Mouse (Mus musculus): ENCODE results near the gene 1700015F17Rik. TPM values are rescaled to one million over a fixed set of nuclear protein-coding genes. Genes with fewer than 3 reads are reported as not detected.

1700015F17Rik gene
- polyA plus RNA-seq, 1 experiment from 2014 or later = not detected

DNA sequence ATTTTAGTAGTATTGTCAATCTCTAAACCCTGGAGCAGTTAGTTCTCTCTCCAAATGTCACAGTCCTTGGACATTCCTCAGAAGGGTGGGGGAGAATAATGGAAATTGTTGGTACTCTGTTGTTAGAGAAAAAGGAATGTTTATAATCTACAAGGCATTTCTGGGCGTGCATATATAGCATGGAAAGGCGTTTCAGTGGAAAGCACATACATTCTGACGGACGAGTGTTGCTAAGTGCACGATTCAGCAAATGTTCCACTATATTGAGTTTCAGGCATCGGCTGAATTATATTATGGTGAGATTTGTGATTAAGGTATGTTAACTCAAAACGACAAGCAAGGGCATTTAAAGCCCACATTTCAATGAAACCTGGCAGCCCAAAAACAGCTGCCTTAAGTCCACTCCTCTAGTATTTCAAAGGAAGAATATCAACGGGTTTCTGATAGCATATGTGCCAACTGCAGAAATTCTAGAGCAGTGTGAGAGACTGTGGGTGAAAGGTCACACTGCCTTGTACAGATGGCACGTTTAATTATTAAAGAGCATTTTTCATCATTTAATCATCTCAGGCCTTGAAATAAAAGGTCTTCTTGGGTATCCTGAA lies 4.4 kb upstream of the 1700015F17Rik start:
- H3K27me3 ChIP-seq (ENCODE audit: control insufficient read depth, insufficient read depth, low read length) = no peaks in the 10 kb centered on the region
- no peak overlapping the region for H3K4me3 ChIP-seq (ENCODE audit: low read depth, low read length)
- H3K27ac ChIP-seq (replicated peaks; ENCODE audit: low read depth, low read length) = no peak overlapping the region
- no peak for DNase-seq (ENCODE audit: low spot score)
- ATAC-seq (ENCODE audit: insufficient number of reproducible peaks, low FRiP score, low TSS enrichment, low read depth) = peak; percentile 65; the same call in 1 of the 2 replicates
- no peaks in the 10 kb centered on the region for H3K36me3 ChIP-seq (ENCODE audit: control insufficient read depth, insufficient read depth, low read length)
- 61% methylated on average over 9 of the region's 9 CpGs for WGBS
- H3K4me1 ChIP-seq (ENCODE audit: control insufficient read depth, insufficient read depth, low read length) = no peaks in the 10 kb centered on the region
- no peaks in the 10 kb centered on the region for H3K9me3 ChIP-seq (ENCODE audit: control insufficient read depth, low read length)
- H3K4me2 ChIP-seq (ENCODE audit: low read depth, severe bottlenecking) = no peak overlapping the region
- H3K9ac ChIP-seq (ENCODE audit: low read length) = no peak overlapping the region

DNA sequence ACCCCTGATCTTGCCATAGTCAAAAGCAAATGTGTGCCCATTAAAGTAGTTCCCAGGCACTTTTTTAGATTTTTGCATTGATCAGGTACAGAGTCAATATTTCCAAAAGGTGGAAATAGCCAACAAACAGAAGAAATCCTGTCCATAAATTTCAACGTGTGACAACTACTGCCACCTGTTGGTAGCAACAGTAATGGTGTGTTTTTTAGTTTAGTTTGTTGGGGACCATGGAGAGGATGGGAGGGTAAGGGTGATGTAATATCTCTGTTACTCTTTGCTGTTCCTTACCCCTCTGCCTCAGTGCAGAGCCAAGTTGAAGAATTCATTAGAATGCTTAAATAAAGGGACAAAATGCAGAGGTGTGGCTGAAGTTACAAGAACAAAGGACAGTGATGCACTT lies 2.7 kb upstream of the 1700015F17Rik start:
- no peak overlapping the region for H3K4me3 ChIP-seq (ENCODE audit: low read depth, low read length)
- DNase-seq (ENCODE audit: low spot score) (peak; percentile 16), ATAC-seq (ENCODE audit: insufficient number of reproducible peaks, low FRiP score, low TSS enrichment, low read depth) (no peak)
- H3K27me3 ChIP-seq (ENCODE audit: control insufficient read depth, insufficient read depth, low read length) = no peaks in the 10 kb centered on the region
- H3K9ac ChIP-seq (ENCODE audit: low read length) = no peak overlapping the region
- H3K36me3 ChIP-seq (ENCODE audit: control insufficient read depth, insufficient read depth, low read length) = no peaks in the 10 kb centered on the region
- 4% methylated on average over 1 of the region's 1 CpGs for WGBS
- no peak overlapping the region for H3K4me2 ChIP-seq (ENCODE audit: low read depth, severe bottlenecking)
- no peaks in the 10 kb centered on the region for H3K9me3 ChIP-seq (ENCODE audit: control insufficient read depth, low read length)
- no peaks in the 10 kb centered on the region for H3K4me1 ChIP-seq (ENCODE audit: control insufficient read depth, insufficient read depth, low read length)
- H3K27ac ChIP-seq (replicated peaks; ENCODE audit: low read depth, low read length) = no peak overlapping the region

DNA sequence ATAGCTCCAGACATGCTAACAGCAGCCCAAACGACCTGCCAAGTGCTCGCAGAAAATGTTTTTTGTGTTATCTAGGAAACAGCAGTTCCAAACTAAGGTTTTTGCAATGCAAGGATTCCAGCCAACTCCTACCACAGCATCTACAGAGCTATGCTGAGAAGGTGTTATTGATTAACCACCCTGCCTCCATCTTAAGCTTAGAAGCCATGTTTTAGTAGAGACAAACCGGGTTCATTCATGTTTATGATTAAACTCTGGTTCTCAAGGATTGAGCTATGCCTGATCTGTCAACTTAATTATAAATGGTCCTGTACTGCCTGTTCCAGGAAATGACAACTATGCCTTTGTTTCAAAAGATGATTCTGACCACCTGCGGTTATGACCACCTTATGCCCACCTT lies 2.8 kb downstream of the 1700015F17Rik start:
- no peak overlapping the region for H3K9ac ChIP-seq (ENCODE audit: low read length)
- no peaks in the 10 kb centered on the region for H3K4me1 ChIP-seq (ENCODE audit: control insufficient read depth, insufficient read depth, low read length)
- H3K4me2 ChIP-seq (ENCODE audit: low read depth, severe bottlenecking) = no peak overlapping the region
- H3K27ac ChIP-seq (replicated peaks; ENCODE audit: low read depth, low read length) = no peak overlapping the region
- H3K36me3 ChIP-seq (ENCODE audit: control insufficient read depth, insufficient read depth, low read length) = no peaks in the 10 kb centered on the region
- no peak for ATAC-seq (ENCODE audit: insufficient number of reproducible peaks, low FRiP score, low TSS enrichment, low read depth)
- no peak for DNase-seq (ENCODE audit: low spot score)
- H3K4me3 ChIP-seq (ENCODE audit: low read depth, low read length) = no peak overlapping the region
- WGBS = 82% methylated on average over 4 of the region's 4 CpGs
- H3K9me3 ChIP-seq (ENCODE audit: control insufficient read depth, low read length) = no peaks in the 10 kb centered on the region
- no peaks in the 10 kb centered on the region for H3K27me3 ChIP-seq (ENCODE audit: control insufficient read depth, insufficient read depth, low read length)

DNA sequence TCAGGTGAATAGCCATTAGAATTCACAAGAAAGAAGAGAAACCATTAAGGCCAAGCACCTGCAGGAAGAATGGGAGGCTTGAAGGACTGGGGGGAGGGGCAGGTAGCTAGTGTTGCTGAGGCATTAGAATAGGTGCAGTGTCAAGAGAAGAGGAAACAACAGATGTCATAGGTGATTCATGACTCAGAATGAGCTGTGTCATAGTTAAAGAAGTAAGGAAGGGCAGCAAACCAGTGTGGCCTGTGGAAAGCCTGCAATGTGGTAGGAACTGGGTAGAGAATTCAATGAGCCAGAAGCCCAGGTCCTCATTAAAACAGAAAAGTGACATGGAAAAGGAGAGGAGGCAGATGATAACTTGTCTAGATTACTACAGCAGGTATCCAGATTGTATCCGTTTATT lies 13.7 kb downstream of the 1700015F17Rik start:
- Histone ChIP-seq H3K4me2 (ENCODE audit: low read depth, severe bottlenecking) (no peak overlapping the region), H3K27ac (replicated peaks; ENCODE audit: low read depth, low read length) (no peak overlapping the region), H3K4me3 (ENCODE audit: low read depth, low read length) (no peak overlapping the region), H3K9me3 (ENCODE audit: control insufficient read depth, low read length) (no peaks in the 10 kb centered on the region), H3K4me1 (ENCODE audit: control insufficient read depth, insufficient read depth, low read length) (no peaks in the 10 kb centered on the region), H3K27me3 (ENCODE audit: control insufficient read depth, insufficient read depth, low read length) (no peaks in the 10 kb centered on the region), H3K9ac (ENCODE audit: low read length) (no peak overlapping the region), H3K36me3 (ENCODE audit: control insufficient read depth, insufficient read depth, low read length) (no peaks in the 10 kb centered on the region)
- DNase-seq (ENCODE audit: low spot score) (no peak), ATAC-seq (ENCODE audit: insufficient number of reproducible peaks, low FRiP score, low TSS enrichment, low read depth) (no peak)
- 79% methylated on average over 1 of the region's 1 CpGs for WGBS

DNA sequence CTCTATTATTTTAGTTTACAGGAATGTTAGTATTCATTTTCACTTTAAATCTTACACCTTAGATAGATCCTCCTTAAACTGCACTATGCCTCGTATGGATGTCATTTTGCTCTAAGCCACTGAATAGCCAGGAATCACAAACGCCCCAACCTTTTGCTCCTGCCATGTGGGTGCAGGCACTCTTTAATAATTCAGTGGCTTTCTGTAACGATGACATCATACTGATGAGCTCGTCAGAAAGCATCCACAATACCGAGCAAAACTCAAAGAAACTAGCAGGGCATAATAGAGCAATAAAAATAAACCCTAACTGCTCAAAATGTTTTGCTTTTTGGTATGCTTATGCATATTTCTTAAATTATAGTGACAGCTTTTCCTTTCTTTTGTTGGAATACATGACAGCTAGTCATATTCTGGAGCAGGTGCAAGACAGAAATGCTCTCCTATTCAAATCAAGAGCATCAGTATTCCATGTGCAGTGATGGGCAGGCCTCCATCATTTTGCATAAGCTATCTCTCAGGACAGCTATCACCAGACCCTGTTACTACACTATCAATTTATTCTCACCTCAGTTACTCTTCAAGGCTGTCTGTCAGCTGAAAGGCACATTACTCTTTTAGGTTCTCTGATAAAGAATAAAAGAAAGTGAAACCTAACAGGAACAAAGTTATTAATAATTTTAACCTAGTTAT lies 47.1 kb downstream of the 1700015F17Rik start:
- Histone ChIP-seq H3K27ac (replicated peaks; ENCODE audit: low read depth, low read length) (no peak overlapping the region), H3K4me2 (ENCODE audit: low read depth, severe bottlenecking) (no peak overlapping the region), H3K27me3 (ENCODE audit: control insufficient read depth, insufficient read depth, low read length) (no peaks in the 10 kb centered on the region), H3K9me3 (ENCODE audit: control insufficient read depth, low read length) (no peaks in the 10 kb centered on the region), H3K4me1 (ENCODE audit: control insufficient read depth, insufficient read depth, low read length) (no peaks in the 10 kb centered on the region), H3K4me3 (ENCODE audit: low read depth, low read length) (no peak overlapping the region), H3K36me3 (ENCODE audit: control insufficient read depth, insufficient read depth, low read length) (no peaks in the 10 kb centered on the region), H3K9ac (ENCODE audit: low read length) (no peak overlapping the region)
- ATAC-seq (ENCODE audit: insufficient number of reproducible peaks, low FRiP score, low TSS enrichment, low read depth) (no peak), DNase-seq (ENCODE audit: low spot score) (no peak)
- WGBS = 77% methylated on average over 5 of the region's 5 CpGs

DNA sequence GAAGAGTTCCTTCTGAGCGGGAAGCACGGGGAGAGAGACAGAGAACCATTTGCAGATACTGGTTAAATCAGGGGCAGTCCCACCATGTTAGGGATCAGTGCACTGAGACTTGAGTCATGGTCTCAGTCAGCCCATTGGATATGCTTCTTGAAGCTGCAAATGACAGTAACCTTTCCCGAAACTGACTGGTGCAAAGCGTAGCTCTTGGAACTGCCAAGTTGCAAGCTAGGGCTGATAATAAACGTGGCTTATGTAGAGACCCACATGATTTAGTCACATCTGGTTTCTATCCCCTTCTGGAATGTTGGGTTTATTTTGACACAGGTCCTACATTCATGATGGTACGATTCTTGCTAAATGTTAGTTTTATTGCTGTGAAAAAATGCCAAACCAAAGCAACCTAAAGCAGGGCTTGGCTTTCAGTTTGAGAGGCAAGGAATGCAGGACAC lies 55.2 kb downstream of the 1700015F17Rik start:
- H3K4me2 ChIP-seq (ENCODE audit: low read depth, severe bottlenecking) = no peak overlapping the region
- no peaks in the 10 kb centered on the region for H3K27me3 ChIP-seq (ENCODE audit: control insufficient read depth, insufficient read depth, low read length)
- no peaks in the 10 kb centered on the region for H3K36me3 ChIP-seq (ENCODE audit: control insufficient read depth, insufficient read depth, low read length)
- H3K4me3 ChIP-seq (ENCODE audit: low read depth, low read length) = no peak overlapping the region
- 67% methylated on average over 6 of the region's 6 CpGs for WGBS
- no peak overlapping the region for H3K9ac ChIP-seq (ENCODE audit: low read length)
- no peak overlapping the region for H3K27ac ChIP-seq (replicated peaks; ENCODE audit: low read depth, low read length)
- no peaks in the 10 kb centered on the region for H3K4me1 ChIP-seq (ENCODE audit: control insufficient read depth, insufficient read depth, low read length)
- H3K9me3 ChIP-seq (ENCODE audit: control insufficient read depth, low read length) = no peaks in the 10 kb centered on the region; the same call in 1 of the 2 replicates
- ATAC-seq (ENCODE audit: insufficient number of reproducible peaks, low FRiP score, low TSS enrichment, low read depth) = no peak
- no peak for DNase-seq (ENCODE audit: low spot score)

DNA sequence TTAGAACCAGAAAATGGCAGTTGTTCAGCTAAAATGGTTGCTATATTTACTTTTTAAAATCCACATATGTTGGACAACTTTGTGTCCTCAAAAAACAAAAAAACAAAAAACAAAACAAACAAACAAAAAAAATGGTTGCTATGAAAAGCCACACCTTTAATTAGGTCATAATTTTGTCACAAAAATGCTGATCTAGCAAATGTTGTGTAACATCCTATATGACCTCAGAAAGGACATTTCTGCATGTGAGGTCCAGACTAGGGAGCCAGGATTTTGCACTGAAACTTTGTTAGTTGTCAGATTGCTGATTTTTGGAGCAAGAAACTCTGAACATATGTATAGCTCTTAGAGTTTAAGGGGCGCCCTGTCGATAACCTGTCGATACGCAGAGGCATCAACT lies 55.9 kb downstream of the 1700015F17Rik start:
- 100% methylated on average over 4 of the region's 4 CpGs for WGBS
- no peak for DNase-seq (ENCODE audit: low spot score)

DNA sequence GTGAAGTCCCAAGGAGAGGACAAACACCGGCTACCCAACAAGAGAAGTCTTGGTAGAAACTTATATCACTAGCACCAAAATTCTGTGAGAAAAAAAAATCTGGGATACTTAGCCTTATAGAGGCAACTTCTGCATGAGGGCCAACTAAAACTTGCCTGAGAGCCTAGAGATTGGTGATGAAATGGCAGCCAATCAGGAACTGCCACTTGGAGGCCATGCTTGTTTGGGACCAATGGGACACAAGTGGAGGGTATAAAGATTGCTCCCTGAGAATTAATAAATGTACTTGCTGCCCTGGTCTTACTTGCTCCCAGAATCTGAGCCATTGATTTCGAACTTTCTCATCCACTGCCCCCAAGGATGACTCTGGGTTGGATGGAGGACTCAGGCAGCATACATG lies 57.5 kb downstream of the 1700015F17Rik start:
- no peaks in the 10 kb centered on the region for H3K4me1 ChIP-seq (ENCODE audit: control insufficient read depth, insufficient read depth, low read length)
- H3K4me2 ChIP-seq (ENCODE audit: low read depth, severe bottlenecking) = no peak overlapping the region
- H3K4me3 ChIP-seq (ENCODE audit: low read depth, low read length) = no peak overlapping the region
- WGBS = 89% methylated on average over 2 of the region's 2 CpGs
- no peaks in the 10 kb centered on the region for H3K27me3 ChIP-seq (ENCODE audit: control insufficient read depth, insufficient read depth, low read length)
- ATAC-seq (ENCODE audit: insufficient number of reproducible peaks, low FRiP score, low TSS enrichment, low read depth) (no peak), DNase-seq (ENCODE audit: low spot score) (no peak)
- no peaks in the 10 kb centered on the region; the same call in 1 of the 2 replicates for H3K9me3 ChIP-seq (ENCODE audit: control insufficient read depth, low read length)
- H3K27ac ChIP-seq (replicated peaks; ENCODE audit: low read depth, low read length) = no peak overlapping the region
- no peak overlapping the region for H3K9ac ChIP-seq (ENCODE audit: low read length)
- H3K36me3 ChIP-seq (ENCODE audit: control insufficient read depth, insufficient read depth, low read length) = no peaks in the 10 kb centered on the region

More for the DNA sequence above, 55.9 kb downstream of the 1700015F17Rik start:
- Histone ChIP-seq H3K36me3 (ENCODE audit: control insufficient read depth, insufficient read depth, low read length) (no peaks in the 10 kb centered on the region), H3K27me3 (ENCODE audit: control insufficient read depth, insufficient read depth, low read length) (no peaks in the 10 kb centered on the region), H3K4me3 (ENCODE audit: low read depth, low read length) (no peak overlapping the region), H3K4me2 (ENCODE audit: low read depth, severe bottlenecking) (no peak overlapping the region), H3K4me1 (ENCODE audit: control insufficient read depth, insufficient read depth, low read length) (no peaks in the 10 kb centered on the region), H3K27ac (replicated peaks; ENCODE audit: low read depth, low read length) (no peak overlapping the region), H3K9me3 (ENCODE audit: control insufficient read depth, low read length) (no peaks in the 10 kb centered on the region; the same call in 1 of the 2 replicates), H3K9ac (ENCODE audit: low read length) (no peak overlapping the region)
- ATAC-seq (ENCODE audit: insufficient number of reproducible peaks, low FRiP score, low TSS enrichment, low read depth) = no peak

Data from limb, embryonic 11.5 days (tissue).